Mouse (Mus musculus) megakaryocyte, adult 5-6 weeks (primary cell): ENCODE data around the gene C5ar1. TPM values are rescaled to one million over a fixed set of nuclear protein-coding genes. Genes with fewer than 3 reads are reported as not detected.
"Not testable (repeated sequence)": the region's sequence is repeated elsewhere in the genome, so short reads cannot be mapped to it uniquely, and the experiment has no call there.

Source experiments
- ATAC-seq: 2 replicates; pipeline ENCODE4 v1.8.0; 2016; ENCODE audit warnings: mild to moderate bottlenecking, inconsistent platforms; ENCODE audit not compliant: poor library complexity, severe bottlenecking
- total RNA-seq, 2 experiments: library from RNA; stranded (forward) in 1 of 2; stranded (reverse) in 1 of 2; fragments of 153-499, 151-499 nt in 1 of 2; fragments of 221-1000, 200-1000 nt in 1 of 2; gene quantifications; 2 replicates each; pipeline versions ENCODE4 v1.2.3 to v1.2.4; 2015 to 2017

C5ar1 gene
- total RNA-seq, 2 experiments from 2014 or later = 13.6 to 49.8 TPM

DNA sequence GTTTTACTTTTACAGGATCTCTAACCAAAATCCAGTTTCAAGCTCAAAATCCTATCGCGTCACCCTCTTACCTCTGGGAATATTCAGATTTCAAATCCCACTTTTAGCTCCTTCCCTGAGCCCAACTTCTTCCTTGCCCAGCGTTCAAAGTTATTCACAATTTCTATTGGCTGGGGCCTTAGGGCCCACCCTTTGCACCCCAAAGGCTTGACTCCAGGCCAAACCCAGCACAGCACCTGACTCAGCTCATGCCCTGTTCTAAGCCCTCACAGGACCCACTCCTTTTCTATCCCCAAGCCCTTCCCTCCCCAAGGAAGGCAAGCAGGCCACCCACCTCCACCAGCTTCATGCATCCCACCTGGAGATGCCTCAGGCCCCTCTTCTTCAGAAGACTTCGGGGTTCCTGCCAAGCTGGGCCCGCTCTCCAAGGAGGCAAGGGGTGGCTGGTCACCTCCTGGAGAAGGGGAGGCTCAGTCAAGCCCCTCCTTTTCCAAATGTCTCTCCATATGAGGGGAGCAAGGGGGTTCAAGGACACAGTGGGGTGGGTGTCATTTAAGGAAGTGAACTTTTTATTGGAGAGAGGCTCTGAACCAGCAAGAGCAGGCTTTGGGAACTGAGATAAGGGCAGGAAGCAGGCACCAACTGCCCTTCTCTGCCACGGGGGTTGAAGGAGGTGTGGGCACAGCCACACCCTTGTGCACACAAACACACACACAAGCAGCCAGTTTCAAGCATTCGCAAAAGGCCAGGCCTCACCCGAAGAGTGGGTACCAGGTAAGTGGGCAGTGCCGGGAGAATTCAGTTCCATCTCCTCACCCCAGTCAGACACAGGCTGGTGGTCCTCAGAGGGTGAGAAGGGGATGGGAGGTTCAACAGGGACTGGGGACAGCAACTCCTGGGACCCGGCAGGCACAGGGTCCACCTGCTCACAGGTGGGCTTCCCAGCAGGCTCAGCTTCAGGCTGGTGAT, 15.9 kb upstream of the C5ar1 start:
- ATAC-seq = no peak

DNA sequence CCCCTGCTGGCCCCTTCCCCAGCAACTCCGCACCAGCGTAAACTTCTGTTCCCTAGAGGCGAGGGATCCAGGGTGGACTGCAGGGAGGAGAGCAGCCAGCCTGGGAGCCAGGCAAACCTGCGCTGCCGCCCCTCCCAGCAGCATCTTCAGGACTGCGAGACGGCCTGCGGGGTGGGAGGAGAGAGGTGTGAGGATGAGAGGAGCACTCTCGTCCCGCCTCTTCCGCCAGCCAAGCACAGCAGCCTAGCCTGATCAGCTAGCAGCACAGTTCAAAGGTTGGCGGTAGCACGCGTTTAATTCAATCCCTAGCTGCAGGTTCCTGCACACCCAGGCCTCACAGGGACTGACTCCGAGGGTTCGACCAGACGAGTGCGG, 14.4 kb upstream of the C5ar1 start:
- ATAC-seq = peak; percentile 66

- ATAC-seq = peak; percentile 78
Measured at GRCm38 (mm10) chr7:16273081-16273765, 13.9 kb upstream of the C5ar1 start, which contains the start of gene Inafm1. Inafm1 (minus strand) TSS chr7:16273617.

DNA sequence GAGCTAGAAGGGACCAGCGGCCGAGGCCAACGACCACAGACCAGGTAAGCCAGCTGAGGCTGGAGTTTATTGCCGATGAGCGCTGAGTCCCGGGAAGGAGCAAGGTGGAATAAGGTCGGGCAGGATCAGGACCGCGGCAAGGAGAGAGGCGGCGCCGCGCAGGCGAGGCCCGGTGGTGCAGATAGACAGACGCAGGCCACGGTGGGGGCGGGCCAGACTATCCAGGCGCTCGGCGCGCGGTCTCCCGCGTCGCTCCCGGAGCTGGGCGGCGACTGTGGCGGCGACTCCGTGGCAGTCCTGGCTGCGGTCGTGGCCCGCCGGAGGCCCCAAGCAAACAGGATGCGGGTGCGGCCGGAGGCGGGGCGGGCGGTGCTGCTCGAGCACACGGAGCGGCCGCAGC, 13.3 kb upstream of the C5ar1 start:
- ATAC-seq = peak; percentile 62

- no peak for ATAC-seq
Measured at GRCm38 (mm10) chr7:16271139-16271538, 11.8 kb upstream of the C5ar1 start.

DNA sequence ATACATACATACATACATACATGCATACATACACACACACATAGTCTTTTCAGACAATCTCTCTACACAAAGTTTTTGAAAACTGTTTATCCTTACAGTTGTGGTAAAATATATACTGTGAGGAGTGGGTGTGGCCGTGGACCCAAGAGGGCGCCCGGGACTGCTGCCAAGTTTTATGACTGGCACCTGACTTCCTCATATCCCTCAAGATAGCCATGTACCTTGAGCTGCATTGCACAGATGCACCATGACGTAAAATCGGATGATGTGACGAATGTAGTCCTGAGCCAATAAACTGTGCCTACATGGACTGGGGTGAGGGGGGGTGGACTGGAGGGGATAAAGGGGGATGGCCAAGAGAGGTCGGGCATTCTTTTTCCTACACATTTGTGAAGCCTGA, 7.3 kb upstream of the C5ar1 start:
- ATAC-seq = not testable (repeated sequence)

DNA sequence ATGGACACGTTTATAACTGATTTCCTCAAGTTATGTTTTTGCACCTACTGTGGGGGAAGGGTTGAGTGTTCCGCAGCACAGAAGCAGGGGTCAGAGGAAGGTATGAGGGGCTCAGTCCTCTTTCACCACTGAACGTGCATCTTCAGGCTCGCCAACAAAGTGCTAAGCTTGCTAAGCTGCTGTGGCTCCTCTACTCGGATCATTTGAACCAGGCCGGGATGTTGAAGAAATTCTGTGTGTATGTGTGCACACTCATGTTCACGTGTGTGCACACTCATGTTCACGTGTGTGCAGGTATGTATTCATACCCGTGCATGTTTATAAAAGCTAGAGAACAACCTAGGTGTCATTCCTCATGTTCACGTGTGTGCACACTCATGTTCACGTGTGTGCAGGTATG, 6.5 kb upstream of the C5ar1 start:
- no peak for ATAC-seq

DNA sequence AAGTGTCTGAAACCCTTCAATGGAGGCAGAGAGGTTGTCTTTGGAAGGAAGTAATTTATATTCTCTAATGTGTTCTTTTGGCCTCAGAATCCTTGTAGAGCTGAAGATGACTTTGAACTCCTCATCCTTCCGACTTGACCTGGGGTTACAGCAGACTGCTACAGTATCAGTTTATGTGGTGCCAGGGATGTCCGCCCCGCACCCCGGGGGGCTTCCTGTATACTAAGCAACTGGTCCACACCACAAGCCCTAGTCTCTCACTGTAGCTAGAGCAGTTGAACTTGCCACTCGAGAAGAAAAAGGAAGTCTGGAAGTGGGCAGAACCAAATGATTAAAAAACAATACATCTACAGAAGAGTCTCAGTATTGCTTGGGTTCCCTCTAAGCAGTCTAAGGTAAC, 4.5 kb upstream of the C5ar1 start:
- ATAC-seq = no peak

- ATAC-seq = peak; percentile 31; the same call in 1 of the 2 replicates
Measured at GRCm38 (mm10) chr7:16263015-16263787, 3.9 kb upstream of the C5ar1 start.

DNA sequence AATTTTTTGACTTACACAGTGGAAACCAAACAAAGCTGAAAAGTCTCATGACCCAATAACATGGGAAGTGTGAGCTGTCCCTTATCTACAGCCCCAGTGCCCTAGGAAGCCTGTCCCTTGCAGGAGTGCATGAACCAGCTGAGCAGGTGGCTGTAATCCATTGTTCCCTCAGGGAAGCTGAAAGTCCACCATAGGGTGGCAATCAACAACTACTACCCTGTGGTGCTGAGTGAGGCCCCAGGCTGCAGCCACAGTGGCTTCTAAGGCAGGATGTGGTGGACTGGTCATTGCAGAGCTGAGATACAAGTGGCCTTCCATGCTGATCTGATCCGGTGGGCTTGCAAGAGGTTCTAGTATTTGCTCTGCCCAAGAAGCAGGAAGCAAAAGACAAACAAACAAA, 1.8 kb upstream of the C5ar1 start:
- 0 out of 2 replicates have a peak, but pooled peaks have one; percentile 7 for ATAC-seq

DNA sequence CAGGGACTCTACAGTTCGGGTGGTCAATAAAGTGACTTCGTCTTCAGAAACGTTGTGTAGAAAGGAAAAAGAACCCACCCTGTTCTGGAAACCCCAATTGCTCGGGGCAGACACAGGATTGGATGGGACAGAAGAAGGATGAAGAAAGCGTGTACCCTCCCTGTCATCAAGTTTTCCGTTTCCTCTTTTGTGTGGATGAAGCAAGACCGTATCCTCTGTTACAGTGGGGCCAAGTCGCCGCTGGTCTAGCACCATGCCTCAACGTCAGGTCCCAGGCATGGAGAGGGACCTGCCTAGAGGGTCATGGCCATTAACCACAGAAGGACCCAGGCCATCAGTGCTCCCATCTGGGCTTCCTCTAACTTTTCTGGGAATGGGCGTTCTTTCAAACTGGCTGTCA, 1.5 kb downstream of the C5ar1 start:
- peak; percentile 80 for ATAC-seq

DNA sequence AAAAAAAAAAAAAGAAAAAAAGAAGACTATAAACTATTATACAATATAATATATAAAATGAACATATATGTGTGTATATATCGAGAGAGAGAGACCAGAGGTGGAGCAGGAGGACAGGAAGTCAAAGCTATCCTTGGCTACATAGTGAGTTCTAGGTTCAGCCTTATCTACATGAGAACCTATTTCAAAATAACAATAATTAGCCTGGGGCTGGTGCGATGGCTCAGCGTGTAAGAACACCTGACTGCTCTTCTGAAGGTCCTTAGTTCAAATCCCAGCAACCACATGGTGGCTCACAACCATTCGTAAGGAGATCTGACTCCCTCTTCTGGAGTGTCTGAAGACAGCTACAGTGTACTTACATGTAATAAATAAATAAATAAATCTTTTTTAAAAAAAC, 3.4 kb downstream of the C5ar1 start:
- not testable (repeated sequence) for ATAC-seq

- no peak; the same call in 1 of the 2 replicates for ATAC-seq
Measured at GRCm38 (mm10) chr7:16254195-16254594, 5.1 kb downstream of the C5ar1 start.

DNA sequence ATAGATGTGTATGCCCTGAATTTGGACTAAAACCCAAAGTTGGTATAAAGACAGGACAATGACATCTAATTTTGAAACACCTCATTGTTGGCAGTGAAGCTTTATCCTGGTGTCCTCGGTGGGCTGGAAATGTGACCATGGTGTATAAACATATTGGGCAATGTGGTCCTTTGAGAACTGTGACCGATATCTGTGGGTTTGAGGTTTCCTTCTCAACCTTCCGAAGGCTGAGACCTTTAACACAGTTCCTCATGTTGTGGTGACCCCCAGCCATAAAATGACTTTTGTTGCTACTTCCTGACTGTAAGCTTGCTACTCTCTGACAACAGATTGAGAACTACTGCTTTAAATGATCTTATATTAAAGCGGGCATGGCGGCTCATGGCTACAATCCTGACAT, 8.7 kb downstream of the C5ar1 start:
- ATAC-seq = peak; percentile 80

GRCm38 (mm10) chr7:16245958-16246357, 13.4 kb downstream of the C5ar1 start:
- peak; percentile 25 for ATAC-seq

GRCm38 (mm10) chr7:16244067-16244466, 15.3 kb downstream of the C5ar1 start, which contains the start of gene C5ar2:
C5ar2 (minus strand) TSS chr7:16244154.
- peak; percentile 78 for ATAC-seq

GRCm38 (mm10) chr7:16242198-16242597, 17.1 kb downstream of the C5ar1 start:
- no peak for ATAC-seq

GRCm38 (mm10) chr7:16241787-16242186, 17.6 kb downstream of the C5ar1 start:
- ATAC-seq = no peak

- no peak for ATAC-seq
Measured at GRCm38 (mm10) chr7:16240978-16241303, 18.4 kb downstream of the C5ar1 start.

DNA sequence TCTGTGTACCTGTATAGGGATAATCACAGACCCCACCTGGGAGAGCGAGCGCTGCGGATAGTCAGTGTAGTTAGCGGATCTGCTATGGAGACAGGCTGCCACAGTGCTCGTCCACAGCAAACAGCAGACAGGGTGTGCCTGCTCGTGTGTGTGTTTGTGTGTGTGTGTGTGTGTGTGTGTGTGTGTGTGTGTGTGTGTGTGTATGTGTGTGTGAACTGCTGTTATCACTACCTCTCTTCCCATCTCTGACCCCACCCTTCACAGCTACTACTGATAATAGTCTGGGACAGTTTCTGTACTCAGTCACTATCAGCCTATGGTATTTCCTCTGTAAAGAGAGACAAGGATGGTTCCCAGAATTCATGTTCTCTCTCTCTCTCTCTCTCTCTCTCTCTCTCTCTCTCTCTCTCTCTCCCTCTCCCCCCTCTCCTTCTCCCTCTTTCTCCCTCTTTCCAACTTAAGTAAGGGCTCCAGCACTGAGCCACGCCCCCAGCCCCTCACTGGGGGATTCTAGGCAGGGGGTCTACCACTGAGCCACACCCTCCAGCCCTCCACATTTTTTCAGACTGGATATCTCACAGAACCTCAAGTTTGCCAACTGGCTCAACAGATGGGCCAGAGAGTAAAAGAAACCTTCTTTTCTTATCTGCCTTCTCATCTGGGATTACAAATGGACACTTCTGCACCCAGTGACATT, 18.9 kb downstream of the C5ar1 start:
- 0 out of 2 replicates have a peak, but pooled peaks have one; percentile 3 for ATAC-seq
